Mouse (Mus musculus): ENCODE measurements around the gene Rsrp1. TPM values are rescaled to one million over a fixed set of nuclear protein-coding genes. Genes with fewer than 3 reads are reported as not detected.
"Not testable (repeated sequence)": the region's sequence is repeated elsewhere in the genome, so short reads cannot be mapped to it uniquely, and the experiment has no call there.

The Rsrp1 gene
- total RNA-seq (2021): 100 to 1,000 TPM; 231 to 238 TPM

DNA sequence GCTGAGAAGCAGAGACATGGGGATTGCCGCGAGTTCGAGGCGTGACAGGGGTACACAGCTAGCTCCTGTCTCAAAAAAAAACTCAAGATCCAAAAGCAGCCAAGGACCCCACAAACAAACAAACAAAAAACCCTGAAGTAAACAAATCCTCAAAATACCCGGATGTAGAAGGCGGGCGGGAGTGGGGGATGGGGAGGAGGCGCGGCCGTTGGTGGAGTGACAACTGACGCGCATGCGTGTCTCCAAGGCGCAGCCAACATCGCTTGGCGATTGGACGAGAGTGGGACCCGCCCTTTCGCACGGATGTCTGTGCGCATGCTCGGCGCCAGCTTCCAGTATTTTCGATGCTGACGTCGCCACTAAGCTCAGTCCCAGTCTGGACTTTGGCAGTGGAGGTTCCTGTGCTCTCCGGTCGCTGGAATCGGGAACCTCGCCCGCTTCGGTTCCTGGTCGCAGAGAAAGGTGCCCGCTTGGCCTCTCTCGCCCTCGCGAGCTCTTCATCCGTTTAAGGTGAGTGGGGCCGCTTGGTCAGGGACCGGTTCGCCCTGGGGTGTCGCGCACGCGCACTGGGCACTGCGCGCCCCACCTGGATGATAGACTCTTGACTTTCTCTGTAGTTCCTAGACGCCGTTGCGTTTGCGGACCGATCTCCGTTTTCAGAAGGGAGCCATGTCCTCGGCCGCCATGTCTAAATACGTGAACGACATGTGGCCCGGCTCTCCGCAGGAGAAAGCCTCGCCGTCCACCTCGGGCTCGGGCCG is at the start of gene Rsrp1:
Gene Rsrp1 (plus strand): TSS at position 335 of the 761 bp plus-strand sequence.
- intact Hi-C loops (cut with DNase I): no loop called here

DNA sequence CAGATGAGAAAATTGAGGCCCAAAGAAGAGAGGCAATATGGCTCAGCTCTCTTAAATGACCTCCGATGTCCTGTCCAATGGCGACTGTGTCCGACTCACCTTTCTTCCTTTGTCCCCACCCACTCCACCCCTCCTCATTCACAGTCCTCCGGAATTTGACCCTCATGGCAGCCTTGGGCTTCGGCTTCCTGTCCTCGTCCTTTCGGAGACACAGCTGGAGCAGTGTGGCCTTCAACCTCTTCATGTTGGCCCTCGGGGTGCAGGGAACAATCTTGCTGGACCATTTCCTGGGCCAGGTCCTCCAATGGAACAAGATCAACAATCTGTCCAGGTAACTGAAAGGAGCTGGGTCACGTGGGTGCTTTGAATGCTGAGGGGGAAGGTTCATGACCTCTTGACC is 47.2 kb upstream of the Rsrp1 start:
- intact Hi-C loops (cut with DNase I): no loop called here
- DNase-seq: no peak

More for the DNA sequence above, at the start of gene Rsrp1:
- DNase-seq: peak; percentile 99

DNA sequence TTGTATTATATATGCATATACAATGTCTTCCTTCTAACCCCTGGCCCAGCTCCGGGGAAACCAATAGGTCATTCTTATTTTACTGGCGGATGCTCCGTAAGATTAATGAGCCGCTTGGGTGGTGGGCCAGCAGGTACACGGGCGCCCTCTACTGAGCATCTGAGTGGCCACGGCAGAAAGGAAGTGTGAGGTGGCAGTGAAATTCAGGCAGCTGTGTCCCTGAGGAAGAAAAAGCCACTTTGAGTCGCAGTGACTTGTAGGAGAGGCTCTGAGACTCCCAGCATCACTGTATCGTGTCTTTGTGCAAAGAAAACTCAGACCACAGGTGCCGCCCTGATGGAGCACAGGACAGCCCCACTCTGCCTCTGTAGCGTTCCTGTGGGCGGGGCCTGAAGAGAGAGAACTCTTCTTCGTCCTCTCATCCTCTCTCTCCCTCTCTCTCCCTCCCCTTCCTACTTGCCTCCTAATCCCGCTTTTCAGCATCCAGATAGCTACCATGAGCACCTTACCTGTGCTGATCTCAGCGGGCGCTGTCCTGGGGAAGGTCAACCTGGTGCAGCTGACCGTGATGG is 43.9 kb upstream of the Rsrp1 start:
- intact Hi-C loops (cut with DNase I): no loop called here
- DNase-seq: peak; percentile 77

DNA sequence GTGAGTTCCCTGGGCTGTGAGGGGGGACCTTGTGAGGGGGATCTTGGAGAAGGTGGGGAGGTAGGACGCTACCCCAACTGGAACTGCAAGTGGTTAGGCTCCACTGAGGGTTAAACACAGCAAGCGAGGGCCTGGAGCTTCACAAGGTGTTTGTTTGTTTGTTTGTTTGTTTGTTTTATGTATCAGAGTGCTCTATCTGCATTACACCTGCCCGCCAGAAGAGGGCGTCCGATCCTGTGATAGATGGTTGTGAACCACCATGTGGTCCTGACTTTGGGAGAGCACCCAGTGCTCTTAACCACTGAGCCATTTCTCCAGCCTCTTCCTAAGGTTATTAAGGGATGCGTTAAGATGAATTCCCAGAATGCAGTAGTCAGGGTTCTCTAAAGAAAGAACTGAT is 43.4 kb upstream of the Rsrp1 start:
- intact Hi-C loops (cut with DNase I): no loop called here
- no peak for DNase-seq

DNA sequence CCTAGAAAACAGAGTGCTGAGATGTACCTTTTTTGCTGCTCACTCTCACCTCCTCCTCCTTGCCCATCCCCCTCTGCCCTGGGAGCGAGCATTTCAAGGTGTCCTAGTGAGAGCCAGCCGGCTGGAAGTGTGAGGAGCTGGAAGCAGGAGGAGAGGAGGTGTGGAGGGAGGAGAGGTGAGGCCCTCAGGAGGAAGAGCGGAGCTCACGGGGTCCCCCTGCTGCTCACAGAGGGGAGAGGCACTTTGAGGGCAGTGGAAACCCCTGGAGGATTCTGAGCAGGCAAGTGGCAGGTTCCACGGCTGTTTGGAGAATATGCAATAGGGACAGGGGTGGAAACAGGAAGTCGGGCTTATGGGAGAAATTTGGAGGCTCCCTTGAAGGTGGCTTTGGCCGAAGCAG is 40.1 kb upstream of the Rsrp1 start:
- intact Hi-C loops (cut with DNase I): no loop called here
- peak; percentile 28 for DNase-seq

DNA sequence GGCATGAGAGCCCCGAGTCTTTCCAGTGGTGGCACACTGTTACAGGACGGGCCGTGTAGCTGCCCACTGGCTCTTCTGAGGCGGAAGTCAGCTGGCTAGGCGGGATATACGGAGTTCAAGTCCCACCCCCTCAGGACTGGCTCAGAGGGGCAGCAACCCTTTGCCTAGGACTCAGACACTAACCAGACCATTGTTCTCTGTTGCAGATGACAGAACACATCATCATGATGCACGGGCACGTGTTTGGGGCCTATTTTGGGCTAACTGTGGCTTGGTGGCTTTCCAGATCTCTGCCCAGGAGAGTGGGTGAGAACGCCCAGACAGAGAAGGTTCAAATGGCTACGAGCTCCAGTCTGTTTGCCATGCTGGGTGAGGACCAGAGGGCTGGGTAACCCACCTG is 39.6 kb upstream of the Rsrp1 start:
- intact Hi-C loops (cut with DNase I): no loop called here
- no peak for DNase-seq

DNA sequence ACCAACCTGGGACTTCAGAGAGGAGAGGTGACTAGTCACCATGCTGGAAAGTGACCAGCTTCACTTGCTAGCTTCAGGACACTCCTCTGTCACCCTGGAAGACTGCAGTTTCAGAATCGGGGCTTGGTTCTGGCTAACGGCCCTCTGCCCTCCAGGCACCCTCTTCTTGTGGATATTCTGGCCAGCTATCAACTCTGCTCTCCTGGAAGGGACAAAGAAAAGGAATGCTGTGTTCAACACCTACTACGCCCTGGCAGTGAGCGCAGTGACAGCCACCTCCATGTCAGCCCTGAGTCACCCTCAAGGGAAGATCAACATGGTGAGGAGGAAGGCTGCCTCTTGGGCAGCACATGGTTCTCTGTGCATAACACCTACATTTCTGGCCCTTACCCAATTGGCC is 39.0 kb upstream of the Rsrp1 start:
- no peak for DNase-seq
- intact Hi-C loops (cut with DNase I): no loop called here

DNA sequence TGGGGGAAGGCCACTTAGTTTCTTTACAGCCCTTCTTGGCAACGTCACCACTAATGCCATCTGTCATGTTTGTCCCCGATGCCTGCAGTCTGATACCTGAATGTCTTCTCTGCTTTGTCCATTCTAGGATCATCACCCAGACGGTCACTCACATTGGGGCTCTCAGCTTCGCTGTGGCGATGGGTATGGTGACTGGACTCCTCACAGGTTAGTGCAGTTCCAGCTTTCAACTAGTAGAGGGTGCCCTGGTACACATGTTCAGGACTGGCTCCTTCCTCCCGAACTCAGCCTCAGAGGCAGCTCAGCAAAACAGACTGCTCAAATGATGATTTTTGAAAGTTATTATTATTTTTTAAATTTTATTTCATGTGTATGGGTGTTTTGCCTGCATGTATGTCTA is 31.3 kb upstream of the Rsrp1 start:
- DNase-seq: peak; percentile 68
- intact Hi-C loops (cut with DNase I): no loop called here

DNA sequence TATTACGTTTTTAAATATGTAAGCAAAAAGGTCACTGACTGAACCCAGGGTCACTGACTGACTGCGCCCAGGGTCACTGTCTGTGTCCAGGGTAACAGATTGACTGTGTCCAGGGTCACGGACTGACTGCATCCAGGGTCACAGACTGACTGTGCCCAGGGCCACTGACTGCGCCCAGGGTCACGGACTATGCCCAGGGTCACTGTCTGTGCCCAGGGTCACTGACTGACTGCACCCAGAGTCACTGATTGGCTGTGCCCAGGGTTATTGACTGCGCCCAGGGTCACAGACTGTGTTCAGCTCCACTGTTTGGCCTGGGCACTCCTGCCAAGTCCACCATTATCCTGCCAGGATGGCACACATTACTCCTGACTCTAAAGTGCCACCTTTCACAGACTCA is 26.1 kb upstream of the Rsrp1 start:
- intact Hi-C loops (cut with DNase I): no loop called here
- DNase-seq: no peak

DNA sequence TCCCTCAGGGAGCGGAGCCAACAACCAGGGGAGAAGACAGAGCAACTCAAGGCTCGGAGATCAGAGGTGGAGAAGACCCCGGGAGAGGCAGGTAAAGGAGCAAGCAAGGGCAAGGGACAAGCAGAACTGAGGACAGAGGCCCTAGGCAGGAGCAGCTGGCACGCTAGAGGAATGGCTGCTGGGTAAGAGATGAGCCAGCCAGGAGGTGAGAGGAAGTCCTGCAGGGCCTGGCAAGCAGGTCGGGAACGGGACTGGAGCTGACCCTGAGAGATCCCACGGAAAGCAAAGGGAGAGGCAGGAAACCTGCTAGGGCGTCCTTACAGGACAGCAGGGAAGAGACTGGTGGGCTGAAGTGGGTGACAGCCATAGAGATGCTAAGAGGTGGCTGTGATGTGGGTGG is 22.3 kb upstream of the Rsrp1 start:
- intact Hi-C loops (cut with DNase I): no loop called here

DNA sequence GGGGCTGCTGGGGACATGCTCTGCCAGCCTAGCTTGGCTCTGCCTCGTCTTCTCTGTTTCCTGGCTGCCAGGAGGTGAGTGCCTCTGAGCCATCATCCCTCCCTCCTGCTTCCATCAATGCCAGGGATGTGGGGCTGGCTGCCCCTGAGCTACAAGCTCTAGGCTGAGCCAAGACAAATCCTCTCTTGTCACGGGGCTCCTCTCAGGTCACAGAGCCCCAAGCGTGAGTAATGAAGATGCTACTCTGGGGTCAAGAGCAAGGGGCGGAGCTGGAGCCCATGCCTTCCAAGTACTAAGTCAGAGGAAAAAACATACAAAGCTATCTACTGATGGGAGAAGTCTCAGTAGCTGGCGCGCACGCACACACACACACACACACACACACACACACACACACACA is 20.3 kb upstream of the Rsrp1 start:
- DNase-seq: no peak
- intact Hi-C loops (cut with DNase I): no loop called here

More for the DNA sequence above, 22.3 kb upstream of the Rsrp1 start:
- no peak for DNase-seq

DNA sequence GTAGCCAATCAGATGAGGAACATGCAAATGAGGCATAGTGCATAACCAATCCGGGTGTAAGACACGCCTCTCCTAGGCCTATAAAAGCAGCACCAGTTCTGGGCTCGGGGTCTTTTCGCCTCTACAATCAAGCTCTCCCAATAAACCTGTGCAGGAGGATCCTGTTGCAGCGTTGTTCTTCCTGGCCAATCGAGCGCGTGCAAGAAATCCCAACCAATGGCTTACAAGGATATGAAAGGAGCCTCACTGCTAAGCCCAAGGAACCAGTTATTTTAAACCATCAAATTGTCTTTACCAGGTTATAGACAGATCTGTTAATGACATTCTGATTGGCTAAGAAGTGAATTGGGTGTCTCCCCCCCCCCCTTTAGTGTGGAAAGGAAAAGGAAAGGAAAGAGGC is 12.0 kb upstream of the Rsrp1 start:
- intact Hi-C loops (cut with DNase I); DNase-seq: not testable (repeated sequence)

DNA sequence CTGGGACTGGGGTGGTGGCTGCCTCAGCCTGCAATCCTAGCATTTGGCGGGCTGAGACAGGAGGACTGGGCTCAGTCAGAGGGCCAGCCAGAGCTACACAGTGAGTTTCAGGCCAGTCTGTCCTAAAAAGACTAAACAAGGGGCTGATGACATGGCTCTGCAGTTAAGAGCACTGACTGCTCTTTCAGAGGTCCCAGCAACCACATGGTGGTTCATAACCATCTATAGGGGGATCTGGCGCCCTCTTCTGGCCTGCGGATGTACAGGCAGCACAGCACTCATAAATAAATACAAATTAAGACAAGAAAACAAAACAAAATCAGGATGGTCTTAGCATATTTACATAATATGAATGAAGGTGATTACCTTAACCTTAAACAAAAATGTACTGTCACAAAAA is 10.0 kb upstream of the Rsrp1 start:
- DNase-seq: peak; percentile 78
- intact Hi-C loops (cut with DNase I): no loop called here

DNA sequence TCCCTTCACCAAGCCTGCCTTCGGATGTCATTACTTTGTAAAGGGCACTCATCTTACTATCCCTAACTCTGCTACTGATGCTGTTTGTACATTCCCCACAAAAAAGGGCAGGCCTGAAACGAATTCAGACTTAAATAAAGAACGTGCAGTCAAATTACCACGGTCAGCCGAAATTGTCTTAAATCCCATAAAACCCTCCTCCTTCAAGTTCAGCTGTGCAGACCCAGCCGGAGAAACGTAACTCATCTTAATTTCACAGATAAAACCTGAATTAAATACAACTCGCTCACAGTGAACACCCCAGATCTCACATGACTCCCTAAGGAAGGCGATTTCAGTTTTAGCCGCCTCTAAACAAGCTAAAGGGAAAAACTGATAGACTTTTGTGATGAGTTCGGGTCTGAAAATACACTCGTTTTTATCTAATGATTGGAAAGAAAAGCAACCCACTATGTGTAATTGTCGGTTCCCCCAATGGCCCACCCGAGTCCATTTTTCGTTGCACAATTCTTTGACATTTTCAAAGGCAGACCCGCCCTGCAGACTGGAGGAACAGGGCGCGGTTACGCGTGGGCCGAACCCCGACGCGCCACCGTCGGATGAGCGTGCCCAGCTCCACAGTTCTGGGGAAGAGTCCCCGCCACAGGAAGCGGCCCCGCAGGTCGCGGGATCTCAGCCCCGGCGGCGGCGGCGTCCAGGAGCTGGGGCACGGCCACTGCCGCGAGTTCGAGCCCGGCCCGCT is 9.1 kb upstream of the Rsrp1 start:
- intact Hi-C loops (cut with DNase I): no loop called here
- no peak for DNase-seq

DNA sequence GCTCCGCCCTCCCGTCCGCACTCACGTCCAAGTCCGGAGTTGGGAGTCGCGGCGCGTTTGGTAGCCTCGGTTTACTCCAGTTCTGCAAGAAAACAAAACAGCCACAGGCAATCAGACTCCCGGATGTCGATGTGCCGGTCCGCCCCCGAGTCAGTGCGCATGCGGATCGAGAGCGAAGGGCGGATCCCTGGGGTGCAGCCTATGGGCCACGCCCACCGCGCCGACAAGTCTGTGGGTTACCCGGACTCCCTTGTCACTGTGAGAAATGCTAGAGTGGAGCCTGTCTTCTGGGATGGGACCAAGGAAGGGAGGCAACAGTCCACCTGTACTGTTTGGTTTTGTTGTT is 8.6 kb upstream of the Rsrp1 start, which contains the start of gene Tmem50a:
Gene Tmem50a (minus strand): TSS at position 161 of the 346 bp plus-strand sequence.
- DNase-seq: peak; percentile 95
- intact Hi-C loops (cut with DNase I): no loop called here

DNA sequence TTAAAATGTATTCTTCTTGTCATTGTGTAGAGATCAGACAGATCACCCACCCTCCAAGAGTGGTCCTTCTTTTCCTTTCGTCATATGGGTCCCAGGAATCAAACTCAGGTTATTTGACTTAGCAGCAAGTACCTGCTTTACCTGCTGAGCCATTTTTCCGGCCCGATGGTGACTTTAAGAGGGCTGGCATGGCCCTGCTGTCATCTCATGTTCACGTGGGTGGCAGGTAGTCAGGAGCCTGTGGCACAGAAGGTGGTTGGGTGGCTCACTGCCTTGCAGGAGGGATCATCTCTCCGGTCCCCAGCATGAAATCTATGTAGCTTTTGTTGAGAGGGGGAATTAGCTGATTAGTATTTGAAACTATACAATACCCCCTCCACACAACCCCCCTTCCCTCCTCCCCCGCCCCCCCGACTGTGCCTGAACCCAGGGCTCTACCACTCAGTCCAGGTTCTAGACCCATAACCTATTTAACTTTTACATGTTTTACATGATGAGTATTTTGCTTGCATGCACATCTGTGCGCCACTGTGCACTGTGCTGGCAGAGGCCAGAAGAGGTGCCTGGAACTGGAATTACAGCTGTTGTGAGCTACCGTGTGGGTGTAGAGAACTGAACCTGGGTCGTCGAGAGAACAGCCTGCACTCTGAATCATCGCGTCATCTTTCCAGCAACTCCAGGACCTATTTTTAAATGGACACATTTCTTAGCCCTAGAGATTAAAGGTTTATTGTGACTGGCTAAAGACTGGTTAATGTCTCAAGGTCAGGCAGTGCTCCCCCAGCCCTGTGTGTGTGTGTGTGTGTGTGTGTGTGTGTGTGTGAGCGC is 8.0 kb upstream of the Rsrp1 start:
- intact Hi-C loops (cut with DNase I): no loop called here
- no peak for DNase-seq

DNA sequence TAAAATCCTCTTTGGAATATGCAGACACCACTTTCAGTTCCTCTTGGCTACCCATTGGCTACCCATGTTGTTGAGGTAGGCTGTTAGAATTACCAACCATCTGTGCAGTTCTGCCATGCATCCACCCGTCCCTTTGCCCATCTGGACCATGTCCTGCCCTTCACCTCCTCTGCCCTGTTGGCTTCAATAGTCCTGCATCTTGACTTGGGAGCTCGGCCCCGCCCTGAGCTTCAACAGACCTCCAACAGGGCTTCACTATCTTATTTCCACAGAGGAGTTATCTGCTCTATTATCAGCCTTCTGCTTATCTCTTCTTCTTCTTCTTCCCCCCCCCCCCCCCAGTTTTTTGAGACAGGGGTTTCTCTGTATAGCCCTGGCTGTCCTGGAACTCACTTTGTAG is 6.2 kb upstream of the Rsrp1 start:
- intact Hi-C loops (cut with DNase I): no loop called here
- no peak for DNase-seq

DNA sequence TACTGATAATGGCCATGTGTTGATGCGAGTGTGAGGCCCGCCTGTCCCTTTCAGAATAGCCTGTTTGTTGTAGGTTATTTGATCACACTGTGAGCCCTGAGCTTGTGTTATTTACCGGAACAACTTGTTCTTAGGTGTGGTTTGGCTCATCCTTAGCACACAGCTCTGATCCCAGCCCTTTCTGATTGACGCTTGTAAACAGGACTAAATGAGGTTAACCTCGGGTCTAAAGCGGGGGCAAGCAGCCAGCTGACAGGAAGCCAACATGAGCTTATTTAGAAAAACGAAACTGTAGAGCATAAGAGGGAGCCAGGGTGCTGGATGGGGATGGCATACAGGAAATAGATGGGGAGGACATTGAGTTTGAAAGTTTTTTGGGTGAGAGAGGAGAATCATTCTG is 5.0 kb upstream of the Rsrp1 start:
- DNase-seq: no peak
- intact Hi-C loops (cut with DNase I): no loop called here

DNA sequence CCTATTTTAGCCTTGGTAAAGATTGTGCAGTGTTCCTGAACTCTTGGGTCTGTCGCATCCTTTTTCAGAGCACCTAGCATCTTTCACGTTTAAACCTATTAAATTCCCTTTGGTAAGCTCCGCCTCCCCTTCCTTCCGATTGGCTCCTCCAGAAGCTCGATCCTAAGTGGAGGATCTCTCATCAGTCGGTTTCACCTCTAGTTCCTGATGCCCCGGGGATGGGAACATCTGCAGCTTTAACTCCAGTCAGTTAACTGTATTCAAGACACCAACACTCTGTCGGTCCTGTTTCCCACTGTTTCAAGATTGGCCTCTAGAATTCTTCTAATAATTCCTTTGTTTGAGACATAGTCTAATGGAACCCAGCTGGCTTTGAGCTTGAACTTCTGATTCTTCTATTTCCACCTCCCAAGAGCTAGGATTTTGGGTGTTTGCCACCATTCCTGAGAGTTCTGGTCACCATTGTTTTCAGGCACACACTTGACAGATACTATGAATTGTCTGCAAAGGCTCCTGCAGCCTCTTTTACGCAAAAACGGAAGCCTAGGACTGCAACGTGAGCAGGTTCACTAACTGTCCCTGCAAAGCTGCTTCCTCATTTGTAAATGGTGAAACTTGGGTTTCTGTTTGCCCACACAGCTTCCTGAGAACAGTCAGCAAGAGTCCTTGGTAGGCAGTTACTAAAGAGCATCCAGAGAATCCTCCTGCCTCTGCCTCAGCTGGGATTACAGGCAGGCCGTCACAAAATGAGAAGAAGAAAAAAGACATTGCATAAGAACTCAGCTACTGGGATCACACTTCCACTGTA is 3.5 kb upstream of the Rsrp1 start:
- intact Hi-C loops (cut with DNase I): no loop called here
- no peak for DNase-seq

DNA sequence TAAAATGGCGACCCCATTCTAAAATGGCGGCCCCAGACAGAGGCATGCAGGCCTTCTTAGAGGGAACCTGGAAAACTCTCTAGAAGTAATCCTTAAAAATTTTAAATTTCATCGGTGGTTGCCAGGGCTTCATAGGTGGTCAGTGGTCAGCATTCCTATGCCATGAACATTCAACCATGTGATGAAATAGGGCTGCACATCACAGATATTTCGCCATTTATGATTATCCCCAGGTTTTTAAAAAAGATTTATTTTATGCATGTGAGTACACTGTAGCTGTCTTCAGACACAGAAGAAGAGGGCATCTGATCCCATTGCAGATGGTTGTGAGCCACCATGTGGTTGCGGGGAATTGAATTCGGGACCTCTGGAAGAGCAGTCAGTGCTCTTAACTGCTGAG is 2.8 kb upstream of the Rsrp1 start:
- intact Hi-C loops (cut with DNase I): no loop called here
- DNase-seq: no peak
